Mouse (Mus musculus) ZHBTc4 (cell line): ENCODE data around the gene Tspan2.

Source experiments
- DNase-seq: peaks from one replicate; pipeline ENCODE4 v3.0.0-alpha.2; 2011; ENCODE audit warnings: low read depth, low spot score

The Tspan2 gene

GRCm38 (mm10) chr3:102733936-102734312 is 405 bp upstream of the Tspan2 start:
- DNase-seq: no peak

DNA sequence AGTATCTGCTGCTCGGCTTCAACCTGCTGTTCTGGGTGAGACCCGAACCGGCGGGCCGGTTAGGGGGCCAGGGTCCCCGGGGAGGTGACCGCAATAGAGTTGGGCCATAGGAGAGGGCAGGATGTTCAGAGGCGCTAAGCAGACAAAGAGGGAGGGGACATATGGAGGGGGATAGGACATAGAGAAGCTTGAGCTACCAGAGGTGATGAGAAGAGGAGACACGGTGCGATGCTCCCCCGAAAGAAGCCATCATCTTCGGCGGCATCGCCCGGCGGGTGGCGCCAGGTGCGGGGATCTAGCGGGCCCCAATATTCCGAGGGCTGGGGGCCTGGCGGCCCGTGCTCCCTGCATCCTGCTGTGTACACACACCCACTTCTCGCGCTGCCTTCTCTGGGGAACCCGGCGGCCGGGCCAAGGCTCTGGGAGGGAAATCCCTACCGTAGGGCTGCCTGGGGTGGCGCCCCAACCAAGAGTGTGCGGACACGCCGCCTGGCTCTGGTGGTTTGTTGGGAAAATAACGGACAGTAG is 766 bp downstream of the Tspan2 start:
- DNase-seq: peak; percentile 64

DNA sequence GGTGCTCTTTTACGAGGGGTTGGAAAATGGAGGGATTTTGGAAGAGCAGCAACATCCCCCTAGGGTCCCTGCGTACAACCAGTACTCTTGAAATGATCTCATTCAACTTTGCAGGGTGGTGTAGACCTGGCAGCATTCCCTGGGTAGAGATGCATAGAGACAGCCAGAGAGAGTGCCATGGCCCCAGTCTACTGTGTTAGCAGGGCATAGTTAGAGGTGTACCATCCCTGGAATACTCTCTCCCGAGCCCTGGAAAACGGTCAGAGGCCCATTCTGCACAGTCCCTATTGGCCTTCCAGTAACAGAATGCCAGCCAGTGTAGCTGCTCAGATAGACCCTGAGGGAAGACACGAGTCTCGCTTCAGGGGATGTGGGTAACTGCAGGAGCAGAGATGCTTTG is 1.3 kb downstream of the Tspan2 start:
- no peak for DNase-seq

DNA sequence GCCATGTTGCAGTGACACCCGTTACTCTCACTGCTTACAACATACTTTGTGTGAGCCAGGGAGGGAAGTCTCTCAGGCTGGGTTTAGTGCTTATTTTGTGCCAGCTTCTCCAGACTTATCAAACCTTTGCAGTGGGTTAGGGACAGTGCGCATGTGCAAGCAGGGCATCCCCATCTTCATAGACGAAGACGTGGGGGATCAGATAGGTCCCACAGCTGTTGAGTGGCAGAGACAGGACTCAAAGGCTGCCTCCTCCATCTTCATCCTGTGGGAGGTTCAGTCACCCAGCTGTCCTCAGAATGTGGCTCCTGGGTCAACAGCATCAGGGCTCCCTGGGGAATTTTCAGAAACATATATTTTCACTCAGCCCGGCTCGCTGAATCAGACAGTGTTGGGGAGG is 2.1 kb downstream of the Tspan2 start:
- DNase-seq: no peak

GRCm38 (mm10) chr3:102737106-102737505 is 2.8 kb downstream of the Tspan2 start:
- no peak for DNase-seq

DNA sequence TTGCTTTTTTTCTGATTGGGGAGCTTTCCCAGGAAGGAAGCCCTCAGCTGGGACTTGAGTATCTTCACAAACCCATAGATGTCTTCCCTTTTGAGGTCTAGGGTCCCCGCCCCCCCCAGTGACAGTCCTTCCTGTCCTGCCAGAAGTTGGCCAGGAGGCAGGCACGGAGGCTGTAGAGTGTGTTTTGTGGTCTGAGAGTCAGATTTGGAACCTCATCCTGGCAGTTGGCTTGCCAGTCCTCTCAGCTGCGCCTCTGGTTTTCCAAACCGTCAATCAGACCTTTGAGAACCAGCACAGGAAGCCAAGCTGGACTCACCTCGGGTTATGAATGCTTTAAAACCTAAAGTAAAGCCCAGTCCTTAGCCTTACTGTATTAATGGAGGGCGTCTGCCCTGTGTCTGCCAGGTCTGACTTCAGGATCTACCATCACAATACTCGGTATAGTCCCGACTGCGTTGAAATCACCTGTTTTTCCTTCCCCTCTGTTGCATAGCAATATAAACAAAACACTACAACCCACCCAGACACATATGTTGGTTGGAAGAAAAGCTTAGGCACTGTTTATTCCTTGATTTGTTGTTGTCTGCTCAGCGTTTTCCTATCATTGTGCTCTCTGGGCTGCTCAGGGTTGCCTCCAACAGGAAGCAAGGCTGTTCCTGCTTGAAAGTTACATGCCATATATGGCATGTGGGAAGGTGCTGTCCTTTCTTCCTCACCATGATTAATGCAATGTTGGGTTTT is 4.0 kb downstream of the Tspan2 start:
- DNase-seq: no peak

GRCm38 (mm10) chr3:102738926-102739325 is 4.6 kb downstream of the Tspan2 start:
- no peak for DNase-seq

- no peak for DNase-seq
These were observed 8.4 kb downstream of the Tspan2 start for GRCm38 (mm10) chr3:102742725-102743124.

DNA sequence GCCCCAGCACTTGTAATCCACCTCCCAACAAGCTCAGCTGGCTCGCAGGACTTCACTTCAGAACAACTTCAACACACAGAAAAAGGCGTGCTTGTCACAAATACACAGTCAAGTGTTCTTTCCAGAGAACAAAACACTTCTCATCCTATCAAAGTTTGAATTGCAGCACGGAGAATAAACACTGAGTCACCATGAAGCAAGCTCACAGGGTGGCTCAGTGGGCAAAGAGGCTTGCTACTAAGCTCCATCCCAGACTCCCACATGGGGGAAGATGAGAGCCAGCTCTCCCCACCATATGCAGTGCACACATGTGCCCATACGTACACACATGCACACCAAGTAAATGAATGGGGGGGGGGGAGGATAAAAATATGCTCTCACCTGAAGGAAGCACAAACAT is 8.9 kb downstream of the Tspan2 start:
- DNase-seq: no peak

GRCm38 (mm10) chr3:102743781-102744471 is 9.6 kb downstream of the Tspan2 start:
- DNase-seq: no peak

GRCm38 (mm10) chr3:102744657-102745056 is 10.3 kb downstream of the Tspan2 start:
- peak; percentile 12 for DNase-seq

GRCm38 (mm10) chr3:102746174-102746573 is 11.8 kb downstream of the Tspan2 start:
- DNase-seq: no peak

- DNase-seq: no peak
These were observed 13.7 kb downstream of the Tspan2 start for GRCm38 (mm10) chr3:102748038-102748437.

DNA sequence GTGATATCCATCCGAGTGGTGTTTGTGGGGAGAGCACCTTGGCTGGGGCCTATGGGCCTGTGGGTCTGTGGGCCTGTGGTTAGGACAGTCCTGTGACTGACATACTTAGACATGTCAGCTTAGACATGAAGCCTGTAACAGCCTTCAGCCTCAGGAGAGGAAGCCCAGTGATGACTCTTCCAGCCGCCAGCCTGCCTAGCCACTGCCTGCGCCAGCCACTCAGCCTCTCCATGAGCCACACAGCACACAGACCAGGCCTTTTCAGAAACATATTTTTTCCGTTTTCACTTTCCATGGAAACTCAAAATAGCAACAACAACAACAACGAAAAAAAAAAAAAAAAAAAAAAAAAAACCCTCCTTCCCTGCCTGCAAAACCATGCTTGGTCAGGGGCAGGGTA is 14.4 kb downstream of the Tspan2 start:
- DNase-seq: no peak

DNA sequence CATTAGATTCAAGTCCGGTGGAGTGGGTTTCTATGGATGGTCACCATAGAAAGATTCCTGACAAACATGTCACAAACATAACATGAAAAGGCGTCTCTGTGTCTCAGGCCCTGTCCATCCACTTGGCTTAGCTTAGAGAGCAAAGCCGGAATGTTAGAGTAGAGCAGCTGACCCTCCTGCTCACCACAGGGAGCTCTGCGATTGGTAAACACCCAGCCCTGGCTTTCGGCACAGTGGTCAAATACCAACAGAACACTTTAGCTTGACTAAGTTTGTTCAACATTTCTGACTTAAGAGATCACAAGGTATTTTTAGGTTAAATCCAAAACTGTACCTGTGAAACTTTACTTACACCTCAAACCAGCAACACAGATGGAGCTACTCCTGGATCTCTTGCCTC is 16.8 kb downstream of the Tspan2 start:
- no peak for DNase-seq

DNA sequence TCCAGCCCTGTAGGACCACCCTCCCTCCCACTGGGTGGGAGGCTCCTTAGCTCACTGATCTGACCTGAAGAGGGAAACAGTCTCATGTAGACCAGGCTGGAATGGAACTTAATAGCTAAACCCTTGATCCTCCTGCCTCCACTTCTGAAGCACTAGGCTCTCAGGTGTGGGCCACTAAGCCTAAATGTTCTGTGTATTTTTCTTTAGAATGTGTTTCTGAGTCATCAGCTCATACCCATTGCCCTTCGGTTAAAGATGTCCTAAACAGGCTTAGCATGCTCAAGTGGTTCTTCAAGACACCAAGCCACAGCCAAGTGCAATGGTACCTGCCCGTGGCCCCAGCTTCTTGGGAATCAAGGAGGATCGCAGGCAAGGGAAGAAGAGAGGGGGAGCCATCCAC is 17.2 kb downstream of the Tspan2 start:
- DNase-seq: no peak

DNA sequence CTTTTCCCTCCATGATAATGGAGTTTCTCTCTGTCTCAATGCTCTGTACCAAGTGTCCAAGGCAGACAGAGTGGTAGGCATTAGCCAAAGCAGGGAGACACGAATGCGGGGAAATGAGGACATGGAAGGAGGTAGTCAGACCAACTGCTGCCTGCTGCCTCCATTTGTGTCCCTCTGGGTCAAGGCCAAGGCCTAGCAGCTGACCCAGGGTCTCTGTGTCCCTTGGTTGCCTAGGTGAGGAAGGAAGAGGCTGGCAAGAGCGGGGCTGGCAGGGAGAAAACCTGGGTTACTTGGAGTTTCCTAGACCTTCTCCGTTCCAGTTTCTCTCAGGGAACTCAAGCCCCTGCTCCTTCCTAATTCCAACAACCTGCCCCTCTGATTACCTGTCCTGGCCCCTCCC is 17.7 kb downstream of the Tspan2 start:
- no peak for DNase-seq

DNA sequence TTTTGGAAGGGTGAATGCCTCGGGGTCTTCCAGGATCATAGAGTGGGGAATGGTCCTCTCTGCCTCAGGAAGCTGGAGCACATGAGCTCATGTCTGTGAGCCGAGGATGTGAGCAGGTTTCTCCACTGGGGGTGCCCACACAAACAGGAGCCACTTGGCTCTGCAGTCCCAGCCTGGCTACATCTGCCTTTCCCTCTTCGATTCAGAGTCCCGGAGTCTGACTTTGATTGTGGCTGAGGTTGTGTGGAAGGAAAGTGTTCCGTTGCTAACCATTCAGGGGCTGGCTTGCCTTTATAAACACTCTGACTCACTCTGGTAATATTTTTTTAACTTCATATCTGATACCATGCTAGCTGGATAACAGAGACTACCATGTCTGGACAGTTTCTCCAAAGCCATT is 18.1 kb downstream of the Tspan2 start:
- DNase-seq: no peak

- DNase-seq: no peak
These were observed 21.5 kb downstream of the Tspan2 start for GRCm38 (mm10) chr3:102755801-102756200.

- no peak for DNase-seq
These were observed 22.7 kb downstream of the Tspan2 start for GRCm38 (mm10) chr3:102757019-102757418.

GRCm38 (mm10) chr3:102760236-102760635 is 25.9 kb downstream of the Tspan2 start:
- no peak for DNase-seq

DNA sequence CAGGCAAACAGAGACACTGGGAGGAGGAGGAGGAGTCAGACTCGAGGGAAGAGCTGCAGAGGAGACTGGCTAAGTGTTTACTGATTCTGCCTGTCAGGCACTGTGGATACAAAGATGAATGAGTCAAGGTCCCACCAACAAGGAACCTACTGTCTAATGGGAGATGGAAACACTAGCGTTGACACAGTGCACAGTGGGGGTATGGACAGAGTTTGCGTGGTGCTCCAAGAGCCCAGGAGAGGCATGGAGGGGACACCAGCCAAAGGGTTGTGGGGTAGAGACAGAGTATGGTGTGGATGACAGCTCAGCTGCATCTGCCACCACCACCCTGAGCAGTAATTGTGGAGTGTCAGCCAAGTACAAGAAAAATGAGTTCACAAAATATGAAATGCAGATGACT is 28.1 kb downstream of the Tspan2 start:
- DNase-seq: no peak

DNA sequence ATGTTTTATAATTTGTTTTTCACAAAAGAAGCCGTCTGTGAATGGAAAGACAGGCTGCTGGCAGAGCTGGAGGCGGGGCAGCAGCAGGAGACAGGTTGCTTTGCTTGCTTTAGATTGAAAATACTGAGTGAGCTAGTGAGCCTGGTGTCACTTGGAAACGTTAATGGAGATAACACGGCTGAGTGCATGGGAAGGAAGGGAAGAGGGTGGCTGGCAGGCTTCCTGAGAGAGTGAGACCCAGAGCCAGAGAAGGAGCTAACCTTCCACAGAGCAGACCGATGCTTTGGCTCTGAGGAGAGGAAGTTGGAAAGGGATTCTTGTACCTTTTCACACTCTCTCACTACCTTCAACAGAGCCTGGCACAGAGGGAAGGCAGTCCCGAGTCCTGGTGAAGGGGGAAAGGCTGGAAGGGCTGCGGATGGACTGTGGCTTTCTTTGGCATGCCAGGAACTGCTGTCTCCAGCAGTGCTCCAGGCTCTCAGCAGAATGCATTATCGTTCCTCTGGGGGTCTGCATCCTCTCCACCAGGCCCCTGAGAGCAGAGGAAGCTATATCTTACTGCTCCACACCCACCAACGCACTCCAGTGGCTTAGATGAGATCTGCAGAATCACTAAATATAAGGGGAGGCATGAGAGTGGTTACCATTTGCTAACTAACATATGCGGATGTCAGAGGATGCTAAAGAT is 29.5 kb downstream of the Tspan2 start:
- DNase-seq: no peak
